Mouse (Mus musculus) forebrain, embryonic 16.5 days (tissue): ENCODE results near the gene Slc43a2. TPM values are rescaled to one million over a fixed set of nuclear protein-coding genes. Genes with fewer than 3 reads are reported as not detected.
A peak's percentile ranks its signal among the peaks of the same experiment; 100 is the strongest.

Experiments used
- ATAC-seq: fragments of 200-750 bp; cut with Nextera tagmentation; 2 replicates; pipeline ENCODE4 v1.8.0; 2017; ENCODE audit warnings: mild to moderate bottlenecking, moderate library complexity
- H3K27ac ChIP-seq: fragments of 300-500 bp; sonication (generic); 2 replicates; pipeline ENCODE4 v1.5.1; 2014; ENCODE audit warnings: low read length, control low read depth
- H3K27me3 ChIP-seq: fragments of 300-500 bp; sonication (generic); replicated peaks from 2 replicates; pipeline ENCODE4 v1.6.1; 2014; ENCODE audit warnings: low read length; ENCODE audit not compliant: control insufficient read depth, insufficient read depth
- H3K36me3 ChIP-seq: fragments of 300-500 bp; sonication (generic); 2 replicates; pipeline ENCODE4 v1.6.1; 2014; ENCODE audit not compliant: control insufficient read depth, insufficient read depth
- H3K4me1 ChIP-seq: fragments of 300-500 bp; sonication (generic); replicated peaks from 2 replicates; pipeline ENCODE4 v1.6.1; 2014; ENCODE audit warnings: low read length; ENCODE audit not compliant: control insufficient read depth, insufficient read depth
- H3K4me2 ChIP-seq: fragments of 300-500 bp; sonication (generic); 2 replicates; pipeline ENCODE4 v1.6.1; 2014; ENCODE audit warnings: mild to moderate bottlenecking, low read length, control low read depth
- H3K4me3 ChIP-seq: fragments of 300-500 bp; sonication (generic); replicated peaks from 2 replicates; pipeline ENCODE4 v1.5.1; 2014; ENCODE audit warnings: mild to moderate bottlenecking, low read length, control low read depth
- H3K9ac ChIP-seq: fragments of 300-500 bp; sonication (generic); replicated peaks from 2 replicates; pipeline ENCODE4 v1.6.1; 2014; ENCODE audit warnings: low read depth, low read length, control low read depth
- H3K9me3 ChIP-seq: fragments of 300-500 bp; sonication (generic); 2 replicates; pipeline ENCODE4 v1.6.1; 2016; ENCODE audit warnings: low read length; ENCODE audit not compliant: control insufficient read depth
- WGBS: fragments of 180-500 bp; shearing (Covaris S2); extraction: QIAGEN DNeasy Blood & Tissue Kit; methylation state at CpG from one replicate; pipeline ENCODE4 v1.1.7; 2014; 5-methylcytosine and 5-hydroxymethylcytosine counted together
- polyA plus RNA-seq: library from polyadenylated mRNA; unstranded; fragments of >200 nt; fragmentation: Nextera tagmentation; extraction: Ambion mirVana; gene quantifications from 2 replicates; pipeline ENCODE4 v1.2.1, GENCODE M21; 2015

Slc43a2 gene
- polyA plus RNA-seq: 12.5 and 16.4 TPM in 2 replicates

DNA sequence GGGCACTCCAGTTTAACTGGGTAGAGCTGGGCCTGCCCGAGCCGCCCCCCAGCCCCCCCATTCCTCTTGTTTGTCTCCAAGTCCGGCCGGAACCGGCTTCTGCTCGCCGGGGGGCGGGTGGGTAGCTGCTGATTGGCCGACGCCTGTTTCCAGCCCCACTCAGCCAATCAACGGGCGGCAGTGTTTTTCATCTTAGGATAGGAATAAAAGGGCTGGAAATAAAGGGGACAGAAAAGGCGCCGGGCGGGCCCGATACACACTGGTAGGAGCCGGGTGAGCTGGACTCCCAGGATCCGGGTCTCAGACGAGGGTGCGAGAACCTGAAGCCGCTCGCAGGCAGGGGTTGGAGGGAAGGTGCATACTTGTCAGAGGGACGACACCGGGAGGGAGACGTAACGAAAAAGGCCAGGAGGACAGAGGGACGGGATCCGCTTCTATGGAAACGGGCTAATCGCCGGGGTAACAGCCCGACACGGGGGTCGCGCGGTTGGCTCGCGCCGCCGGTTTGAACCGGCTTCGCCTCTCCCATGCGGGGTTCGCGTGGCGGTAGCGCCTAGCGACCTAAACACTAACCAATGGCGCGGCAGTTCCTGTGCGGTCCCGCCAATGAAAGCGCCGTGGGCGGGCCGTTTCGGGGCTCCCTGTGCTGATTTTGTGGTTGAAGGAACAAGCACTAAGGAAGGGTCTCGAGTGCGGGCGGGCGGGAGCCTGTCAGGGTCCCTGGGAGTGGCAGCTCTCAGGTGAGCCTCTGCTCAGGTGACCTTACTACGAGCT lies at the start of gene Slc43a2:
TSS of gene Slc43a2 (plus strand) at position 226 of the 774 bp plus-strand sequence.
- no peaks in the 10 kb centered on the region for H3K36me3 ChIP-seq
- H3K4me3 ChIP-seq: peak within 1 kb of the TSS; percentile 78
- H3K4me2 ChIP-seq: peak within 1 kb of the TSS; percentile 95
- no peaks in the 10 kb centered on the region for H3K27me3 ChIP-seq
- ATAC-seq: peak; percentile 96
- peaks cover 27% of the 10 kb centered on the region for H3K4me1 ChIP-seq
- H3K9me3 ChIP-seq: no peaks in the 10 kb centered on the region
- H3K9ac ChIP-seq: peak within 1 kb of the TSS; percentile 82
- under 1% methylated on average over 61 of the region's 62 CpGs for WGBS
- peak within 1 kb of the TSS; percentile 96 for H3K27ac ChIP-seq

DNA sequence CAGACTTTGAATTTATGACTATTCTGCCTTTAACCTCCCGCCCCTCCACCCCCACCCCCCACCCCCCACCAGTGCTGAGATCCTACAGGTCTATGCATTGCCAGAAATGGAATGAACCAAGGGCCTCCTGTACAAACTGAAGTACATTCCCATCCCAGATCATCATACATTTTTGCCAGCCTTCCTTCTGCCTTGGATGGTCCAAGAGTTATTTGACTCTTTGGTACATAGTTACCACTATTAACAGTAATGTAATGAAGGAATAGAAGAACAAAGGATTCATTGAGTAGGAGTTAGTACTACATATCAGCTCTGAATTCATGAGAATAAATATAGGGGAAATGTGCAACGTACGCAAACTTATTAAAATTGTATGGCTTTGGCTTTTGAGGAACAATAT lies 45.3 kb upstream of the Slc43a2 start:
- Histone ChIP-seq H3K27ac (no peak overlapping the region), H3K9ac (no peak overlapping the region)
- WGBS: 27% methylated on average over 3 of the region's 3 CpGs

DNA sequence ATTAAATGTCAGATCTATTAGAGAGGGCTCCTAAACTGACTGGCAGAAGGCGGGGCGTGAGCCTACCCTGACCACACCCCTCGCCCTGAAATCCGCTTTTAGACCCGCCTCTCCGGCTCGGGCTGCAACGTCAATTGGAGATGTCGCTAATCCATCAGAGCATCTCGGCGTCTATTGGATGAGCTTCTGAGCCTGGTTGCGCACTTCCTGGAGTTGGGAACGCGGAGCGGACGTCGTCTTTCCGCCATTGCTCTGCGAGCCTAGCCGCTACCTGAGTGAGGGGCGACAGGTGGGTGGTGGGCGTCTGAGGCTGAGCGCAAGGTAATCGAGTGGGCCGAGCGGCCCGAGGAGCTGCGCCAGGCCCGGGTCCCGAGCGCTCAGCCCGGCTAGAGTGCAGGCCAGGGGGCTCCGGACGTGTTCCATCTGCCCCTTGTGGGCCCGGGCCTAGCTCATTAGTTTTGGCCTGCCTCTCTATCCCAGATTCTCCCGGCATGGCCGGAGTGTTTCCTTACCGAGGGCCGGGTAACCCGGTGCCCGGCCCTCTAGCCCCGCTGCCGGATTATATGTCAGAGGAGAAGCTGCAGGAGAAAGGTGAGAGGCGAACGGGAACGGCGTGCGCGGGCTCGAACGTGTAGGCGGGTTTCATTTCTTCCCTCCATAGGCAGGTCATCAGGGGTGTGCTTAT lies 44.8 kb upstream of the Slc43a2 start, which contains the start of gene Prpf8:
TSS of gene Prpf8 (plus strand) at position 216 of the 685 bp plus-strand sequence.
- Histone ChIP-seq H3K4me3 (peak within 1 kb of the TSS; percentile 91), H3K27ac (peak within 1 kb of the TSS; percentile 74), H3K27me3 (peaks cover 2% of the 10 kb centered on the region; the same call in 1 of the 2 replicates), H3K4me2 (peak within 1 kb of the TSS; percentile 99), H3K36me3 (peaks cover 18% of the 10 kb centered on the region), H3K4me1 (peaks cover 9% of the 10 kb centered on the region), H3K9me3 (no peaks in the 10 kb centered on the region), H3K9ac (peak within 1 kb of the TSS; percentile 96)
- WGBS: under 1% methylated on average over 52 of the region's 52 CpGs
- peak; percentile 100 for ATAC-seq

More for the DNA sequence above, 45.3 kb upstream of the Slc43a2 start:
- Histone ChIP-seq H3K4me3 (peak overlapping the region; percentile 91), H3K36me3 (peaks cover 12% of the 10 kb centered on the region), H3K9me3 (no peaks in the 10 kb centered on the region), H3K4me2 (peak overlapping the region; percentile 24), H3K27me3 (peaks cover 2% of the 10 kb centered on the region; the same call in 1 of the 2 replicates), H3K4me1 (peaks cover 9% of the 10 kb centered on the region)
- peak; percentile 51 for ATAC-seq

DNA sequence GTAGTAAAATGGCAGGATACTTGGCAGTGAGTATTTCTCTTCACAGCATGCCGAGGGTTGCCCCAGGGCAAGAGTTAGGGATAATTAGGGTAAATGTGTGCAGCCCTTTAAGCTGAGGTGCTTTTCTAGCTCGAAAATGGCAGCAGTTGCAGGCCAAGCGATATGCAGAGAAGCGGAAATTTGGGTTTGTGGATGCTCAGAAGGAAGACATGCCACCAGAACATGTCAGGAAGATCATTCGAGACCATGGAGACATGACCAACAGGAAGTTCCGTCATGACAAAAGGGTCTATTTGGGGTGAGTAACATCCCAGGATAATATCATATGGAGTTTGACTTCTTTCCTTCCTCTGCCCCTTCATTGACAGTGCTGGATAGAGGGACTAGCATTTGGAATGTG lies 44.0 kb upstream of the Slc43a2 start:
- 39% methylated on average over 6 of the region's 6 CpGs for WGBS

DNA sequence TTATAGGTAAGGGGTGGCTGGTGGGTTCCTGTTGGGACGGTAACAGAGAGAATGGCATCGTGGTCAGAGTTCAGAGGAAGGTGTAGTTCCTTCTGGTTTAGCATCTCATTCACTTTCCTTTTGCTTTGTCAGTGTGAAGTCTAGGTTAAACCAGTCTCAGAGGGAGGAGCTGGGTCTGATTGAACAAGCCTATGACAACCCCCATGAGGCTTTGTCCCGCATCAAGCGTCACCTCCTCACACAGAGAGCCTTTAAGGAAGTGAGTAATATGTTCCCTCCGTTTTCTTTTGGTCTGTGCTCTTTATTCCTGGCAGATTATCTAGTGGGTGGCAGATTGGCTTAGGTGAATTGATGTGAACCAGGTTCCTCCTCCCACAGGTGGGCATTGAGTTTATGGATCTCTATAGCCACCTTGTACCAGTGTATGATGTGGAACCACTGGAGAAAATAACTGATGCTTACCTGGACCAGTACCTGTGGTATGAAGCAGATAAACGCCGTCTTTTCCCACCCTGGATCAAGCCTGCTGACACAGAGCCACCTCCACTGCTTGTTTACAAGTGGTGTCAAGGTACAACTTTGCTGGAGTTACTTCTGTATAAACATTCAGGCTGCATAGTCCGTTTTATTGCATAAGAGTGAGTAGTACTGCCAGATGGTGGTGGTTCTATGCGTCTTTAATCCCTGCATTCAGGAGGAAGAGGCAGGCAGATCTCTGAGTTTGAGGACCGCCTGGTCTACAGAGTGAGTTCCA lies 37.0 kb upstream of the Slc43a2 start:
- no peak for ATAC-seq
- H3K9ac ChIP-seq: no peak overlapping the region
- H3K27me3 ChIP-seq: no peaks in the 10 kb centered on the region
- H3K4me3 ChIP-seq: no peak overlapping the region
- 94% methylated on average over 10 of the region's 10 CpGs for WGBS
- H3K27ac ChIP-seq: no peak overlapping the region
- no peak overlapping the region for H3K4me2 ChIP-seq
- no peaks in the 10 kb centered on the region for H3K4me1 ChIP-seq
- no peaks in the 10 kb centered on the region for H3K9me3 ChIP-seq
- H3K36me3 ChIP-seq: peaks cover 85% of the 10 kb centered on the region

More for the DNA sequence above, 44.0 kb upstream of the Slc43a2 start:
- Histone ChIP-seq H3K27me3 (peaks cover 2% of the 10 kb centered on the region; the same call in 1 of the 2 replicates), H3K4me3 (peak overlapping the region; percentile 91), H3K36me3 (peaks cover 25% of the 10 kb centered on the region), H3K9ac (peak overlapping the region; percentile 96), H3K4me1 (peaks cover 9% of the 10 kb centered on the region), H3K27ac (no peak overlapping the region), H3K9me3 (no peaks in the 10 kb centered on the region), H3K4me2 (peak overlapping the region; percentile 99)
- ATAC-seq: no peak

DNA sequence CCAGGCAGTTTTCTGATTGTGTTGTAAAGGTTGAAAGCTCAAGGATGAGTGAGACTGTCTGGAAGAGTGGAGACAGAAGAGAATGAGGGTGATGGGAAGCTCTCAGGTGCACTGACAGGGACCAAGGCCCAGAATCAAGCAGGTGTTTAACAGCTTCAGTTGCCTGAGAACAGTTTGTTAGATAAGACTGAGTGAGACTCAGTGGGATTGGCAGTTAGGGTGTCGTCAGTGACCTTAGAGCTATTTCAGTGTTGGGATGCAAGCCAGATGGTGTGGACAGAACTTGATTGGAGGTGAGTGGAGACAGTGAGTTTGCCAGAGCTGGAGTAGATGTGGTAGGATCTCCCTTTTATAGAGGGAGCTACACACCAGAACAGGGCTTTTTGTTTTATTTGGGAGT lies 33.4 kb upstream of the Slc43a2 start:
- H3K9ac ChIP-seq: no peak overlapping the region
- no peaks in the 10 kb centered on the region for H3K9me3 ChIP-seq
- no peak overlapping the region for H3K27ac ChIP-seq
- peaks cover 86% of the 10 kb centered on the region for H3K36me3 ChIP-seq
- no peaks in the 10 kb centered on the region for H3K27me3 ChIP-seq
- no peaks in the 10 kb centered on the region for H3K4me1 ChIP-seq
- no peak overlapping the region for H3K4me2 ChIP-seq
- no peak for ATAC-seq
- H3K4me3 ChIP-seq: no peak overlapping the region
- WGBS: 84% methylated on average over 1 of the region's 1 CpGs

DNA sequence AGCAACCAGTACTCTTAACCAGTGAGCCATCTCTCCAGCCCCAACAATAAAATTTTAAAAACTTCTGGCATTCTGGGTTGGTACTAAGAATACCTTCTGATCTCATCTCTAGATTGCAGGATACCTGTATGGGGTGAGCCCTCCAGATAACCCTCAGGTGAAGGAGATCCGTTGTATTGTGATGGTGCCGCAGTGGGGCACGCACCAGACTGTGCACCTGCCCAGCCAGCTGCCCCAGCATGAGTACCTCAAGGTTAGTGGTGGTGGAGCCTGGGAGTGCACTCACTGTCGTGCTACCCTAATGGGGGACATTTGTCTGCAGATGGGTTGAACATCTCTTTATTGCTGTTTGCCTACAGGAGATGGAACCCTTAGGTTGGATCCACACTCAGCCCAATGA lies 23.3 kb upstream of the Slc43a2 start:
- Histone ChIP-seq H3K4me1 (peaks cover 15% of the 10 kb centered on the region), H3K4me3 (no peak overlapping the region), H3K4me2 (no peak overlapping the region), H3K27ac (no peak overlapping the region), H3K9me3 (no peaks in the 10 kb centered on the region), H3K9ac (no peak overlapping the region), H3K27me3 (no peaks in the 10 kb centered on the region), H3K36me3 (peaks cover 47% of the 10 kb centered on the region)
- no peak for ATAC-seq
- 91% methylated on average over 4 of the region's 4 CpGs for WGBS

DNA sequence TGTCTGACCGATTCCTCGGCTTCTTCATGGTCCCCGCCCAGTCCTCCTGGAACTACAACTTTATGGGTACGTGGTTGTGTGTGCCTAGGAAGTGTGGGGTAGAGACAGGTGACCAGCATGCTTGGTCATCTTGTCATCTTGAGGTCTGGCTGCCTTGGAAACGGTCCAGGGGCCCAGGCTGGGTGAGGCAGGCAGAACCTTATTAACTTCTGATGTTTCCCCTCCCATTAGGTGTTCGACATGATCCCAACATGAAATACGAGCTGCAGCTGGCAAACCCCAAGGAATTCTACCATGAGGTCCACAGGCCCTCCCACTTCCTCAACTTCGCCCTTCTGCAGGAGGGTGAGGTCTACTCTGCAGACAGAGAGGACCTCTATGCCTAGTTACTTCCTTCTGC lies 22.6 kb upstream of the Slc43a2 start:
- H3K27ac ChIP-seq: no peak overlapping the region
- ATAC-seq: no peak
- H3K36me3 ChIP-seq: peaks cover 41% of the 10 kb centered on the region
- no peak overlapping the region for H3K4me3 ChIP-seq
- H3K9ac ChIP-seq: no peak overlapping the region
- H3K27me3 ChIP-seq: no peaks in the 10 kb centered on the region
- peaks cover 15% of the 10 kb centered on the region for H3K4me1 ChIP-seq
- H3K4me2 ChIP-seq: no peak overlapping the region
- 82% methylated on average over 8 of the region's 8 CpGs for WGBS
- no peaks in the 10 kb centered on the region for H3K9me3 ChIP-seq
